Mouse (Mus musculus): Measurements from ENCODE around the gene Atrip.

- TF ChIP-seq GATA1 (IDR thresholded peaks at IDR 0.05; ENCODE audit: low read length) = no peak
- no peak for TF ChIP-seq TAL1 (IDR thresholded peaks at IDR 0.05; ENCODE audit: low read length)
Observed at GRCm38 (mm10) chr9:109041351-109041750, 32.6 kb downstream of the Atrip start.

Data from erythroblast, embryonic 14.5 days (primary cell).